Mouse (Mus musculus) thymus, postnatal 25 days (tissue): ENCODE data around the gene Usp39.

Source experiments
- DNase-seq: peaks from one replicate; pipeline ENCODE4 v3.0.0; 2022

The Usp39 gene

DNA sequence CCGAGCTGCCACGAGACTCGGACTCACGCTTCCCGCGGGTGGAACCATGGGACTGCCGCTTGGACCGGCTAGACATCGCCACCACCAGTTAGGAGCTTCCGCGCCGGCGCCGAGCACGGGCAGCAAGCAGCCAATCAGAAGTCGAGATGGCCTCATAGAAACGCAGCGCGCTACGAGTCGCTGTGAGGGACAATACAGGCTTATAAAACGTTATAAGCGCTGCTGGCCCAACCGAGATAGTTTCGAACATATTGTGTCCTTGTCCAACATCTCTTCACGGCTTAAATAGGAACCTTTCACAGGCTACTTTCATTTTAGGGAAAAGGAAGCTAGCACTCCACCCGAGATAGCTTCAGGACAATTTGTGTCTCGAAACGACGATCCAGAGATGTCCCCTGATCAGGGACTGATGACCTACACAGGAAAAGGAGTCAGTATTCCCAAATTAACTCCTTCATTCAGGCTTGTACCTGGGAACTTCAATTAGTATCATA, at the start of gene Usp39:
Usp39 (minus strand) TSS at position 111 of the 494 bp plus-strand sequence.
- peak; percentile 89 for DNase-seq

- no peak for DNase-seq
These were observed 47.4 kb upstream of the Usp39 start for GRCm38 (mm10) chr6:72392341-72392740.

GRCm38 (mm10) chr6:72390795-72391521, 46.0 kb upstream of the Usp39 start:
- peak; percentile 18 for DNase-seq

GRCm38 (mm10) chr6:72389941-72390771, 45.2 kb upstream of the Usp39 start, which contains the start of gene Vamp8:
Gene Vamp8 (minus strand): TSS chr6:72390703.
- DNase-seq = peak; percentile 69

GRCm38 (mm10) chr6:72389471-72389940, 44.5 kb upstream of the Usp39 start:
- no peak for DNase-seq

DNA sequence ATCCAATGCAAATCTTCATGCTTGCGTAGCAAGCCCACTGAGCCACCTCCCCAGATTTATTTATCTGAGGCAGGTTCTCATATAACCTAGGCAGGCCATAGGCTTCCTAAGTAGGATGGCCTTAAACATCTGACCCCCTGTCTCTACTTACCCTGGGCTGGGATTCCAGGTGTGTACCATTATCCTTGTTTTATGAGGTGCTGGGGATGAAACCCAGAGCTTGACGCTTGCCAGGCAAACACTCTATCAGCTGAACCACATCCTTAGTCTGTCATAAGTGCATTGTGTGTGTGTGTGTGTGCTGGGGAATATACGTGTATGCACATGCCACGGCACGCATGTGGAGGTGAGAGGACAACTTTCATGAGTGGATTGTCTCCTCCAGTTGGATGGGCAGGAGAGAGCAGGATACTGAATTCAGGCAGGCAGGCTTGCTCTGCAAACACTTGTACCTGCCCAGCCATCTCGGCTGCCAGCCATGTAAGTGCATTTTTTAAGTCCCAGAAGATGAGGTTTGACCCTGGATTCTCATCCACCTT, 43.9 kb upstream of the Usp39 start:
- no peak for DNase-seq

- no peak for DNase-seq
These were observed 43.3 kb upstream of the Usp39 start for GRCm38 (mm10) chr6:72388266-72388665.

GRCm38 (mm10) chr6:72387816-72388215, 42.8 kb upstream of the Usp39 start:
- DNase-seq = no peak

GRCm38 (mm10) chr6:72386561-72386960, 41.6 kb upstream of the Usp39 start:
- DNase-seq = no peak

GRCm38 (mm10) chr6:72385258-72385657, 40.3 kb upstream of the Usp39 start:
- no peak for DNase-seq

GRCm38 (mm10) chr6:72383952-72384351, 39.0 kb upstream of the Usp39 start:
- DNase-seq = no peak

DNA sequence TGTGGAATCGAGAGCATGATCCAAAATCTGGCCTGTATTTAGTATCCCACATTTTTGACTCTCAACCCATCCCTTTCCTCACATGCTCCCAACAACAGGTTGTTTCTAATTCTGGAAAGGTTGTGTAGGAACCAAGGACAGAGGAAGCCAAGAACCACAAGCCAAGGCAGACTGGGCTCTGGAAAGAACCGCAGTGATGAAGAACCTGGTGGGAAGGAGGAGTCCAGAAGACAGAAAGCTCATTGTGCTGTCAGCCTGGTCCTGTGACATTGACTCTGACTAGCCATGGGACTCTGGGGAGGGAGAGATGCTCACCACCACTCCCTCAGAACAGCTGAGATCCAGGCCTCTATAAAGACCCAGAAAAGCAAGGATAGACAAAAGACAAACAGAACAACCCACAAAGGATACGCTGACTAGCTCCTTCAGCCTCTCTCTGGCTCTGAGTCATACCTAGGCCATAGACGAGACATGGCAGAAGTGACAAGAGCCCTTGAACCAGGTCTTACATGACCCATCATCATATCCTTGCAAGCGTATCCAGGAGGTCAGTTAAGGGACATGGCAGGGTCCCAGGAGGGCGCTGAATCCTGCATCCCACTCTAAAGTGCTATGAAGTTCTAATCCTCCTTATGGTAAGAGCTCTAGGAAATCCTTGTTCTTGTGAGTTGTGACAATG, 38.3 kb upstream of the Usp39 start:
- no peak for DNase-seq

DNA sequence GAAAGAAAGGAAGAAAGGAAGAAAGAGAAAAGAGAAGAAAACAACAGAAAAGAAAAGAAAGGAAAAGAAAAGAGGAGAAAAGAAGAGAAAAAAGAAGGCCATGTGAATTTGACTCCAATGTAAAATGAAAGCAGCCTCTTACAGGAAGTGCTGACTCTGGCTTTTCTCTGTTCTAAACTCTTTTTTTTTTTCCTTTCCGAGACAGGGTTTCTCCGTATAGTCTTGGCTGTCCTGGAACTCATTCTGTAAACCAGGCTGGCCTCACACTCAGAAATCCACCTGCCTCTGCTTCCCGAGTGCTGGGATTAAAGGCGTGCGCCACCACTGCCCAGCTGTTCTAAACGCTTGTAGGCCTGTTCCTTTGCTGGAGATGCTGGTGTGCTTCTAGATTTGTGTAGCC, 37.5 kb upstream of the Usp39 start:
- no peak for DNase-seq

DNA sequence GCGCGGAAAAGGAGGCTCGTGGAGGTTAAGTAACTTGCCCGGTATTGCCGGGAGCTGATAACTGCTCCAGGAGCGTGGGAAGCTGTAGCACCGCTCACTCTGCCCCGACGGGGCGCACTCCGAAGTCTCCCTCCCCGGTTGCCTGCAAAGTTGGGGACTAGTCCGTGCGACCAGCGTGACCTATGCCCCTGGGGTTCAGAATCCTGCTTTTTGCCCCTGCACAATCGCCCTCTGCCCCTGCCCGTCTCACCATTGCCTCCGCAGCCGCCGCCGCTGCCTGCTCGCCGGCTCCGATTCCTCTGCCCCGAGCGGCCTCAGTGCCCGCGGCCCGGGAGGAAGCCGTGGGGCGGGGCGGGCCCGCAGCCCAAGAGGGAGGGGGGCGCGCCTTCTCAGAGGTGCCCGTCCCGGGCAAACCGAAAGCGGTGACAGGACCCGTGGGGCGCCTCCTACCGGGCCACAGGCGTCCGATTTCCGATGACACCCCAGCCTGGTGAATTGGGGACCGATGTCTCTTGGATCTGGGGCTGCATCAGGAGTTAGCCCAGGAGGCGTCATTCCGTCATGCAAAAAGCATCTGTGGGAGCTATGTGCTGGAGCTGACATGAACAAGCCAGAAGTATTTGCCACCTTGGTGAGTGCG, 35.3 kb upstream of the Usp39 start, which contains the start of gene Vamp5:
Vamp5 (minus strand) TSS at position 338 of the 640 bp plus-strand sequence.
- peak; percentile 94 for DNase-seq

GRCm38 (mm10) chr6:72379377-72380130, 34.6 kb upstream of the Usp39 start:
- DNase-seq = no peak

GRCm38 (mm10) chr6:72378510-72379234, 33.7 kb upstream of the Usp39 start:
- DNase-seq = no peak

DNA sequence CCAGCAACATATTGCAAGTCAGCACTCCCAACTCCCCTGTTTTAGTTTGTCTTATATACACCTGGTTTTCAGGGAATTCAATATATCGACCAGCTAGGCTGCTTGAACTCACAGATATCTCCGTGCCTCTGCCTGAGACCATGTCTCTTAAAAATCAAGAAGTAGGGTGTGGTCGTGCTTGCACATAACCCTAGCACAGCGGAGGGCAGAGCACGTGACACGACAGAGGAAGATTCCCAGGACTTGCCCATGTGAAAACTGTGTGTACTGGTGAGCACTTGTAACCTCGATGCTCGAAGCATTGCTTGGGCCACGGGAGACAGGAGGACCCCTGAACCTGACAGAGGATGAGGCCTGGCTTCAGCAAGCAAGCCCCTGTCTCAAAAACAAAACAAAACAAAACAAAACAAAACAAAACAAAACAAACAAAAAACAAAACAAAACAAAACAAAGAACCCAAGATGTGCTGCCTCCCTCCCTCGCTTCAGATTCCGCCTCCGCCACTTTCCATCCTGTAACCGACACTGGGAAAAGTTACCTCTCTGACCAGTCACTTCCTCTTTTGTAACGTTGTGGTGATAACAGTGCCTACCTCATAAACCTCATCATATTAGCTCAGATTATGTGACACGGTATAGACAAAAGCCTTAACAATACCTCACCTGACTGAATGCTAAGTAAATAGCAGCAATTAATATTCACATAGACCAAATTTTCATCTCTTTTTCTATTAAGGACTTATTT, 30.0 kb upstream of the Usp39 start:
- no peak for DNase-seq

- DNase-seq = no peak
These were observed 29.2 kb upstream of the Usp39 start for GRCm38 (mm10) chr6:72374206-72374605.

- no peak for DNase-seq
These were observed 28.2 kb upstream of the Usp39 start for GRCm38 (mm10) chr6:72373184-72373583.

DNA sequence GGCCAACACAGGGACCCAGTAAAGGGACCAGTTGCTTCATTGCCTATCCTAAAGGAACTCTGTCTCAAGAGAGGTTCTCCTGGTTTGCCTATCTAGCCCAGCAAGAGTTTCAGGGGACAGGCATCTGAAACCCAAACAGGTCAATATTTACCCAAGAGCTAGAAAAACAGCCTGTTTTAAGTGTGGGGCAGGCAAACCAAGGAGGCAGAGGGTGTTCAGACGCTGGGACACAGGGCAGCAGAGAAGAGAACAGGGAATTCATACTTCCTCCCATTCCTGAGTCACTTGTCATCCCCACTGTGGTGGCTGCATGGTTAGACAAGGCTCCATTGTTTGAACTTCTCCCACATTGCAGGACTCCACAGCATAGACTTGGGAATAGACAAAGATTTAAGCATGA, 26.6 kb upstream of the Usp39 start:
- no peak for DNase-seq
